Mouse (Mus musculus) brain, embryonic 14.5 days (tissue): ENCODE data around the gene Slc18b1. TPM values are rescaled to one million over a fixed set of nuclear protein-coding genes. Genes with fewer than 3 reads are reported as not detected.
"Not testable (repeated sequence)": the region's sequence is repeated elsewhere in the genome, so short reads cannot be mapped to it uniquely, and the experiment has no call there.

Source experiments
- DNase-seq: peaks from one replicate; pipeline ENCODE4 v3.0.0-alpha.2; 2011; ENCODE audit warnings: low read depth
- CTCF ChIP-seq: fragments of 200-500 bp; IDR thresholded peaks from 2 replicates; pipeline ENCODE4 v1.5.1; 2012; ENCODE audit warnings: inconsistent platforms, mild to moderate bottlenecking, moderate library complexity, borderline replicate concordance; ENCODE audit not compliant: insufficient read depth, insufficient read length; ENCODE audit errors: extremely low read depth
- POLR2A ChIP-seq: fragments of 200-500 bp; IDR thresholded peaks from 2 replicates; pipeline ENCODE4 v1.6.1; 2012; ENCODE audit warnings: mild to moderate bottlenecking, inconsistent platforms, borderline replicate concordance; ENCODE audit not compliant: poor library complexity, insufficient read depth, insufficient read length, severe bottlenecking; ENCODE audit errors: extremely low read depth
- polyA plus RNA-seq: library from polyadenylated mRNA; depleted of rRNA; stranded (reverse); fragments of >200 nt; gene quantifications from 2 replicates; pipeline ENCODE4 v1.2.3, GENCODE M21; 2012; rRNA removed

The Slc18b1 gene
- polyA plus RNA-seq = 25.7 and 28.3 TPM in 2 replicates

GRCm38 (mm10) chr10:23796551-23797503 is at the start of gene Slc18b1:
TSS of gene Slc18b1 (plus strand) at chr10:23796986.
- peak; percentile 73 for DNase-seq
- TF ChIP-seq CTCF (no peak), POLR2A (peak; percentile 29; the same call in 1 of the 2 replicates)

- no peak for DNase-seq
- TF ChIP-seq CTCF (no peak), POLR2A (no peak)
Measured at GRCm38 (mm10) chr10:23754166-23754565, 42.6 kb upstream of the Slc18b1 start.

GRCm38 (mm10) chr10:23777288-23777945 is 19.4 kb upstream of the Slc18b1 start:
- peak; percentile 63 for DNase-seq
- TF ChIP-seq POLR2A (no peak), CTCF (peak; percentile 32; the same call in 1 of the 2 replicates)

GRCm38 (mm10) chr10:23780539-23781275 is 16.1 kb upstream of the Slc18b1 start:
- TF ChIP-seq CTCF (no peak), POLR2A (no peak)
- DNase-seq = peak; percentile 23

GRCm38 (mm10) chr10:23781760-23782735 is 14.7 kb upstream of the Slc18b1 start:
- TF ChIP-seq POLR2A (no peak), CTCF (no peak)
- DNase-seq = no peak

GRCm38 (mm10) chr10:23782855-23783492 is 13.8 kb upstream of the Slc18b1 start:
- TF ChIP-seq POLR2A (no peak), CTCF (no peak)
- DNase-seq = no peak

- TF ChIP-seq CTCF (no peak), POLR2A (no peak)
- no peak for DNase-seq
Measured at GRCm38 (mm10) chr10:23783493-23783884, 13.3 kb upstream of the Slc18b1 start.

- TF ChIP-seq CTCF (no peak), POLR2A (no peak)
- no peak for DNase-seq
Measured at GRCm38 (mm10) chr10:23784121-23784520, 12.7 kb upstream of the Slc18b1 start.

- not testable (repeated sequence) for DNase-seq
Measured at GRCm38 (mm10) chr10:23785599-23785998, 11.2 kb upstream of the Slc18b1 start.

- no peak for DNase-seq
- TF ChIP-seq CTCF (no peak), POLR2A (no peak)
Measured at GRCm38 (mm10) chr10:23786040-23786439, 10.7 kb upstream of the Slc18b1 start.

- not testable (repeated sequence) for DNase-seq
Measured at GRCm38 (mm10) chr10:23786631-23787038, 10.2 kb upstream of the Slc18b1 start.
